ENCODE assay signal across 15 mouse cellular contexts in genomic region chr14:27242769-27243168, GRCm38 (mm10).
DNase-seq lines count a peak whose midpoint lies in the region; ATAC-seq and TF ChIP-seq lines count a peak whose summit lies in the region.
"Had no signal": no experiment of that assay in that cellular context is flagged by ENCODE, and none has a peak within 500 bp of the region (broad histone marks: within the 10 kb centered on the region; RNA-seq: fewer than 3 reads in every experiment).

No protein-coding gene starts in this region.

- DNase-seq in heart, adult 9 months (ENCODE audit: low spot score in 2 of 2), result no peak
- no peak for DNase-seq in liver, adult 2 months (ENCODE audit: extremely low read depth, low read depth, low spot score)
- DNase-seq in 3T3-L1 (ENCODE audit: low read depth, low spot score), result peak; percentile 58
- no peak for DNase-seq in layer of hippocampus, adult 11-12 months (ENCODE audit: low spot score)
- DNase-seq: thymus, postnatal 14 days had no signal

- peaks cover 17% of the 10 kb centered on the region for H3K4me1 ChIP-seq in heart, embryonic 12.5 days (replicated peaks)
- H3K4me1 ChIP-seq in liver, adult 2 months (ENCODE audit: control insufficient read depth, insufficient read depth, low read length), result 0 out of 2 replicates have a peak, but pooled peaks cover 2% of the 10 kb centered on the region
- H3K4me1 ChIP-seq in liver, embryonic 12.5 days, result 0 out of 2 replicates have a peak, but pooled peaks cover 5% of the 10 kb centered on the region
- peaks cover 31% of the 10 kb centered on the region for H3K4me1 ChIP-seq in brown adipose tissue, adult 24 weeks (ENCODE audit: control insufficient read depth, insufficient read depth, insufficient read length, low read length)
- H3K4me1 ChIP-seq: hindbrain, embryonic 12.5 days; neural tube, embryonic 12.5 days had no signal

- TF ChIP-seq CTCF in liver, adult 2 months (IDR thresholded peaks at IDR 0.05; ENCODE audit: low read depth, low read length), result no peak

- no peak for ATAC-seq in heart, embryonic 12.5 days (ENCODE audit: insufficient number of reproducible peaks, low FRiP score)
- no peak for ATAC-seq in liver, embryonic 12.5 days
- no peak for ATAC-seq in megakaryocyte progenitor cell, adult 5-6 weeks (replicated peaks; ENCODE audit: poor library complexity)
- ATAC-seq: activated CD4-positive, CD25-positive, alpha-beta regulatory T cell, adult 4 months; inflammation-experienced regulatory T-cells, adult 6 months had no signal

- no peaks in the 10 kb centered on the region for H3K36me3 ChIP-seq in heart, embryonic 12.5 days
- H3K36me3 ChIP-seq in liver, adult 2 months (ENCODE audit: control insufficient read depth, insufficient read depth, low read length), result no peaks in the 10 kb centered on the region
- H3K36me3 ChIP-seq in liver, embryonic 12.5 days, result no peaks in the 10 kb centered on the region
- H3K36me3 ChIP-seq: hindbrain, embryonic 12.5 days; limb, embryonic 12.5 days; neural tube, embryonic 12.5 days had no signal

- no peak overlapping the region for H3K9ac ChIP-seq in heart, embryonic 12.5 days
- H3K9ac ChIP-seq in liver, adult 2 months (ENCODE audit: low read depth, low read length), result no peak overlapping the region
- no peak overlapping the region for H3K9ac ChIP-seq in liver, embryonic 12.5 days
- H3K9ac ChIP-seq: hindbrain, embryonic 12.5 days; limb, embryonic 12.5 days; liver, embryonic 14.5 days; neural tube, embryonic 12.5 days had no signal

- no peaks in the 10 kb centered on the region for H3K27me3 ChIP-seq in heart, embryonic 12.5 days (replicated peaks)
- H3K27me3 ChIP-seq in liver, adult 2 months (ENCODE audit: control insufficient read depth, insufficient read depth, low read length), result no peaks in the 10 kb centered on the region
- H3K27me3 ChIP-seq in liver, embryonic 12.5 days (replicated peaks), result no peaks in the 10 kb centered on the region; the same call in 1 of the 2 replicates
- H3K27me3 ChIP-seq: hindbrain, embryonic 12.5 days; limb, embryonic 12.5 days; neural tube, embryonic 12.5 days had no signal

- H3K9me3 ChIP-seq in heart, embryonic 12.5 days (replicated peaks), result no peaks in the 10 kb centered on the region
- H3K9me3 ChIP-seq in liver, embryonic 12.5 days (replicated peaks), result no peaks in the 10 kb centered on the region
- H3K9me3 ChIP-seq: hindbrain, embryonic 12.5 days; limb, embryonic 12.5 days; neural tube, embryonic 12.5 days had no signal

- 79% methylated on average over 2 of the region's 2 CpGs for WGBS in heart, embryonic 12.5 days
- WGBS in liver, adult 2 months, result 85% methylated on average over 2 of the region's 2 CpGs
- WGBS in liver, embryonic 12.5 days (ENCODE audit: insufficient replicate concordance), result 63% methylated on average over 2 of the region's 2 CpGs

- H3K79me2 ChIP-seq in liver, adult 2 months (ENCODE audit: control insufficient read depth, insufficient read depth, low read length), result no peaks in the 10 kb centered on the region; the same call in 1 of the 2 replicates

- no peak overlapping the region for H3K4me2 ChIP-seq in heart, embryonic 12.5 days
- no peak overlapping the region for H3K4me2 ChIP-seq in liver, embryonic 12.5 days
- H3K4me2 ChIP-seq: hindbrain, embryonic 12.5 days; limb, embryonic 12.5 days; neural tube, embryonic 12.5 days had no signal

- no peak overlapping the region for H3K4me3 ChIP-seq in heart, embryonic 12.5 days
- no peak overlapping the region for H3K4me3 ChIP-seq in liver, adult 2 months (ENCODE audit: insufficient read depth, low read depth, low read length)
- no peak overlapping the region for H3K4me3 ChIP-seq in liver, embryonic 12.5 days
- H3K4me3 ChIP-seq in brown adipose tissue, adult 24 weeks (ENCODE audit: insufficient read depth, low read depth, low read length), result no peak overlapping the region
- H3K4me3 ChIP-seq: hindbrain, embryonic 12.5 days; limb, embryonic 12.5 days; neural tube, embryonic 12.5 days had no signal

- TF ChIP-seq POLR2A in liver, adult 2 months (IDR thresholded peaks at IDR 0.05; ENCODE audit: extremely low read depth, insufficient read depth, low read length), result no peak

- 0 out of 2 replicates have a peak overlapping the region, but pooled peaks have one; percentile 0 for H3K27ac ChIP-seq in heart, embryonic 12.5 days (ENCODE audit: poor library complexity, severe bottlenecking)
- peak overlapping the region; percentile 33; the same call in 1 of the 2 replicates for H3K27ac ChIP-seq in liver, adult 2 months (replicated peaks; ENCODE audit: insufficient read depth, low read depth, low read length)
- H3K27ac ChIP-seq in liver, embryonic 12.5 days, result no peak overlapping the region
- H3K27ac ChIP-seq in brown adipose tissue, adult 24 weeks (replicated peaks; ENCODE audit: low read depth, low read length), result peak overlapping the region; percentile 86
- H3K27ac ChIP-seq: hindbrain, embryonic 12.5 days; limb, embryonic 12.5 days; liver, embryonic 14.5 days; neural tube, embryonic 12.5 days had no signal
